Mouse (Mus musculus) heart, postnatal 14 days (tissue): ENCODE measurements around the gene Traf4. TPM values are rescaled to one million over a fixed set of nuclear protein-coding genes. Genes with fewer than 3 reads are reported as not detected.

ENCODE experiments used
- DNase-seq, 2 experiments: peaks; one replicate each; pipeline ENCODE4 v3.0.0; 2021 to 2022
- intact Hi-C: fragments of 180-260 bp; cut with DNase I; formaldehyde crosslinking; loops from one replicate; pipeline ENCODE4 v1.15.1; 2025
- total RNA-seq, 2 experiments: library from RNA; stranded (reverse); gene quantifications; 2 replicates each; pipeline ENCODE4 v1.2.3; 2021

Traf4 gene
- total RNA-seq, 2 experiments from 2014 or later = 10.3 to 11.2 TPM

DNA sequence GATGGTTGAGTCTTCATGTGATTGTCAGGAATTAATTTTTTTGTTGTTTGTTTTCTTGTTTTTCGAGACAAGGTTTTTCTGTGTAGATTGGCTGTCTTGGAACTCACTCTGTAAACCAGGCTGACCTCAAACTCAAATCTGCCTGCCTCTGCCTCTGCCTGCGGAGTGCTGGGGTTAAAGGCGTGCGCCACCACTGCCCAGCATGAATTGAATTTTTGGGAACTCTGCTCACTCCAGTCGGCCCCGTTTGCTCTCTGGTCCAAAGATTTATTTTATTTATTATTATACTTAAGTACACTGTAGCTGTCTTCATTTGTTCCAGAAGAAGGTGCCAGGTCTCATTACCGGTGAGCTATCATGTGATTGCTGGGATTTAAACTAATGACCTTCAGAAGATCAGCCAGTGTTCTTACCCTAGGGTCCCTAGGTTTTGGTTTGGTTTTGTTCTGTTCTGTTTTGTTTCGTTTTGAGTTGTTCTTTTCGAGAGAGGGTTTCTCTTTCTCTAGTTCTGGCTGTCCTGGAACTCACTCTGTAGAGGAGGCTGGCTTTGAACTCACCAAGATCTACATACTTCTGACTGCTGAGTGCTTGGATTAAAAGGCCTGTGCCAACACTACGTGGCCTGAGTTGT is 18.6 kb upstream of the Traf4 start:
- no peak for DNase-seq
- intact Hi-C loops = no loop called here

DNA sequence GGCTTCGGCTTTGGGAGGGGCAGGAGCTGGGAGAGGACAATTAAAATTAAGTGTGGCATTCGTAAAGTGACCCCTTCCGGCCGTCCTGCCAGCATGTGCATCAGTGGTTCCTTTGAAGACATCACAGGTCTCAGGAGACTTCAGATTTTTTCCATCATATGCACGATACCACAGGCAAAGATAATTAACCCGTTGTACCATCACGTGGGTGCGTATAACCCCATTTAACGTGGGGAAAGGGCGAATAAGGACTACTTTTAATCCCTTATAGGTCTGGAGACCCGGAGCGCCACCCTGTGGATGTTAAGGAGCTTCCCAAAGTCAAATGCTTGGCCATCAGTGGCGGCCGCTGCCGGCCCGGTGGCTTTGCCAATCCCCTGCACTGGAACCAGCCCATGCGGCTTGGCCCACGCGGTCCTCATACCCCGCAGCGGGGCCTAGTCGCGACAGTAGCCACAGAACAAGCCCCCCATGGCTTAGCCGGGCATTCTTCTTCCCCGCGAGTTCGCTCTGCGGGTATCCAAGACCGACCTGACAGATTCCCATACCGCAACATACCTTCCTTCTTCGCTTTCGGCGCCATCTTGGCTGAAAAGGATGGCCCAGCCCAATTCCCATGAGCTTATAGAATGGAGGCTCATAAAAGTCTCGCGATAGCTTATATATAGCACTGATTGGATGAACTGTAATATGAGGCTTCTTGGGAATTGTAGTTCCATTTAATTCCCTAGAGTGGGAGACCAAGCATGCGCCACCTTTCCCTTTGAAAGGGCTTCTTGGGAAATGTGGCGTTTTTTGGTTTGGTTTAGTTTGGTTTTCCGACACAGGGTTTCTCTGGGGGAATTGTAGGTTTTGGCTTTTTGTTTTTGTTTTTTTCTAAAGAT is 17.8 kb upstream of the Traf4 start, which contains the start of gene Rpl23a:
Rpl23a (minus strand) TSS at position 624 of the 884 bp plus-strand sequence.
- DNase-seq = peak; percentile 64 to 79

DNA sequence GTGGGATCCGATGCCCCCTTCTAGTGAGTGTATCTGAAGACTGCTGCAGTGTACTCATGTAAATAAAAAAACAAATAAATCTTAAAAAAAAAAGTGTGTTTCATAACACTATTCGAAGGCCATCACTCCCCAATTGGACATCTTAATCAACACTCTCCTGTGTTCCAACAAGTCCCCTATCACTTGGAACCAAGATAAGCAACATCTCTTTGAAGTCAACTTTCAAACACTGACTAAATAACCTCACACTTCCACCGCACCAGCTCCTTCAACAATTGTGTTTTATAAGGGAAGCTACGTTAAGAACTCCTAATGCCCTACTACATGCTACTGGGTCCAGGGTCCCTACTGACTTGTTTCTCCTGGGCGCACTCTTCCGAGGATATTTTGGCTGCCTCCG is 17.1 kb upstream of the Traf4 start:
- intact Hi-C loops = no loop called here

More for the DNA sequence above, 17.8 kb upstream of the Traf4 start, which contains the start of gene Rpl23a:
- intact Hi-C loops = no loop called here

DNA sequence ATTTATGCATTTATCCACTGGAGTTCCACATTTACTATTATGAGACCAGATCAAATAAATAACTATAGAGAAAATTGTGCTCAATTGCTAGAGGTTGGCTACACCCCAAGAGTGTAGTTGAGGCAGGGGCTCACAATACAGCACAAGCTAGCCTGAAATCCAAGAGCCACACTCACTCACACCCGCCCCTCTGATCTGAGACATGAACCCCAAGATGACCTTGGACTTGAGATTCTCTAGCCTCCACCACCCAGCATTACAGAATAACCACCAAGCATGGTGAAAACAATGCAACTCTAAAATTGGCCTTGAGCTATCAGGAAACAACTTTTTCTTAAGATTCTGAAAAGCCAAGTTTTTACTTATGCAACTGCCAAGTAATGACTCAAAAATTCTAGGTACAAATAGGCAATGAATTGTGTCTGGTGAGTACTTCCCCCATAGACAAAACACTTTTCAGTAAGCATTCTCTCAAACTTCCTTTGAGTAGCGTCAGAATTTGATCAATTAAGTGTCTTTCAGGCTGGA is 16.5 kb upstream of the Traf4 start:
- intact Hi-C loops = no loop called here
- no peak for DNase-seq

More for the DNA sequence above, 17.1 kb upstream of the Traf4 start:
- DNase-seq = no peak

DNA sequence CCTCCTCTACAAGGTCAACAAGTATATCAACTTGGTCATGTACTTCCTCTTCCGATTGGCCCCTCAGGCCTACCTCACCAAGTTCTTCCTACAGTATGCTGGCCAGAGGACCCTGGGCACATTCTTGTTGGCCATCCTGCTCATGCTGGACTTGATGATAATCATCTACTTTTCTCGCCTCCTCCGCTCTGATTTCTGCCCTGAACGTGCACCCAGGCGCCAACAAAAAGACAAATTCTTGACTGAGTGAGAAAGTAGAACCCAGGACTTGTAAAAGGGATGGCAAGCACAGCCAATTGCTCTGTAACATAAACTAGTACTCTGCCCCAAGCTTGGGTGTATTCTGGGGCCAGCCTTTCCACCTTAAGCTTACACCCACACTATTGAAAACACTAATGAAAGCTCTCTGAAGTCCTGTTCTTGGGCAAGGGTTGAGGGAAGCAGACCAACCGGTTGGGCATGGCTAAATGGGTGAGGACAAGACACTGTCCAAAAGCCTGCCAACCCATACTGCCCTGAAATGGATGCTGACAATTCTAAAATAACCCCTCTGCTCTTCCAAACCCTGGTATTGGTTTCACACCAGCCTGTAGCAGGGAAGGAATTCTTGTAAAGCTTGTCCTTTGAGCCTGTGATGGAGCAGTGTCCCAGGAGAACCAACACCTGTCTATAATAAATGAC is 14.8 kb upstream of the Traf4 start:
- intact Hi-C loops = no loop called here
- DNase-seq = no peak

DNA sequence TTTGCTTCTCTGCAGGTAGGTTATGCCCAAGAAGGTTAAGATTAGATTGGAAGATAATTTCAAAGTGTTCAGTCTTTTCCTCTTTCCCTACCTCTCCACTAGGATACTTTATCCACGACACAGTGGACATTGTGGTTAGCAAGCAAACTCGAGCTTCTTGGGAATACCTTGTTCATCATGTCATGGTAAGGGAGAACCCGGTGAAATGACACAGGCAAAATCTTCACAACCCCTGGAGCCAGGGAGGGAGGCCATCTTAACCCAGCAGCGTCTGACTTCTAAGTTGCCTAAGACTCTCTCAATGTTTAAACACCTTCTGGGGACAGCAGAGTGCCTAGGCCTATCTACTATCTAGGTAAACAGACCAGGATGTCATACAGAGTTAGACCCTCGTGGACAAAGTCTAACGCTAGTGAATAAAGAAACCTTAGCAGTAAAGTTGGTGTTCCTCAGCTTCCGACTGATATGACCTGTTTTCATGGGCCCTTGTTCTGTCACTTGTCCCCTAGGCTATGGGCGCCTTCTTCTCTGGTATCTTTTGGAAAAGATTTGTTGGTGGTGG is 14.1 kb upstream of the Traf4 start:
- DNase-seq = no peak
- intact Hi-C loops = loop anchor here (2.0 to 5.0 kb wide), 2 partner anchors 121 to 352 kb away; no protein-coding TSS in a partner anchor

DNA sequence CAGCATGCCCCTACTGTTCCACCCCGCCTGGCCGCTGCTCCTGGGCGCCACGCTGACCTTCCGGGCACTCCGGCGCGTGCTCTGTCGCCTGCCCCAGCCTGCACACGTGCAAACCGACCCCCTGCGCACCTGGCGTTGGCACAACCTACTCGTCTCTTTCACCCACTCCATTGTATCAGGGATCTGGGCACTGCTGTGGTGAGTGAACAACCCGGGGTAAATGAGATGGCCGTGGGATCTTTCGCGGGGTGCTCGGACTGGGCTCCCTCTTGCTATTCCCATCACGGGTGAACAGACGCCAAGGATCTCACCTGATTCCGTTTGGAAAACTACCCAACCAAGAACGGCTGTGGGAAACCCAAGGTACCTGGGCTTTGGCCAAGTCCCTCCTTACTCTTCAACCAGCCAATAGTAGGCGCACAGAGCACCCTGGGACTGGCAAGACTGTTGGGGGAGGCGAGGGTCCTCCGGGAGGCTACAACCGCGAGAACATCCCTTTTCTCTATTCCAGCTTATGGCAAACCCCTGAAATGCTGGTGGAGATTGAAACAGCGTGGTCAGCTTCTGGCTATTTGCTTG is 13.6 kb upstream of the Traf4 start:
- DNase-seq = peak; percentile 46 to 69
- intact Hi-C loops = loop anchor here (2.0 to 5.0 kb wide), 2 partner anchors 120 to 352 kb away; no protein-coding TSS in a partner anchor

DNA sequence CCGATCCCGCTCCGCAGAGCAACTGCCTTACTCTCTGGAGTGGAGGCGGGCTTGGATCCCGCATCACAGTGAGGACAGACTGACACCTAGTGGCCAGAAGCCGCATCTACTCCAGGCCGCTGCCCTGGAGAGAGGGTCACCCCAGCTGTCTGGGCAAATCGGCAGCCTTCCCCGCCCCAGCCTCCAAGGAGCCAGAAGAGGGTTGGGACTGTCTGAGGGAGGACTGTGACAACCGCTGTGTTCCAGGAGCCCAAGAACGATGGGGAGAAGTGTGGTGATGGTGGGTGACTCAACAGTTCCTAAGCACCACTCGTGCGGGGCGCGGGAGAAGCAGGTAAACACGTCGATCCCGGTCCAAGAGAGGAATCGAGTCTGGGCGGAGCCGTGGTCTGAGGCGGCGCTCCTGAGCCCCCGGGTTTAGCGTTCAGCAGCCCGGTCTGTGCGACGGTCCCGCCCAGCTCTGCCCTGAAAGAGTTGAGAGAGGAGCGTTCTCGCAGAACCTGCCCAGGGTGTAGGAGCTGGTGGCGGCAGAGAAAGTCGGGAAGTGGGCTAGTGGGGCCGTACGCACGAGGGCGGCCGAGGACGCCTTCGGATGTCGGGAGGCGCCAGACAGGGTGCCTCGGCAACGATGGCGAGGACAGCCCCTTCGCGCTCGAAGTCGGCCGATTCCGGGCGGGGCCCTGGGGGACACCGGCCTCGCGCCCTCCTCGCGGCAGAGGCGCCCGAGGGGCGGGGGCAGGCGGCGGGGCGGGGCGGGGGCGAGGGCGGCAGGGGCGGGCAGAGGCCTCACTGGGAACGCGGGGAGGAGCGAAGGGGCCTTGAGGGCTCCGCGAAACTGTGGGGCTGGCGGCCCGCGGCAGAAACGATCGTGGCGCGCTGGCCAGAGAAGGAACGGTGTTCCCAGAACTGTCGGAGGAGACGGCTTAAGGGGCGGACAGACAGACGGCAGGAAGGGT is 12.8 kb upstream of the Traf4 start:
- DNase-seq = peak; percentile 95 to 98

DNA sequence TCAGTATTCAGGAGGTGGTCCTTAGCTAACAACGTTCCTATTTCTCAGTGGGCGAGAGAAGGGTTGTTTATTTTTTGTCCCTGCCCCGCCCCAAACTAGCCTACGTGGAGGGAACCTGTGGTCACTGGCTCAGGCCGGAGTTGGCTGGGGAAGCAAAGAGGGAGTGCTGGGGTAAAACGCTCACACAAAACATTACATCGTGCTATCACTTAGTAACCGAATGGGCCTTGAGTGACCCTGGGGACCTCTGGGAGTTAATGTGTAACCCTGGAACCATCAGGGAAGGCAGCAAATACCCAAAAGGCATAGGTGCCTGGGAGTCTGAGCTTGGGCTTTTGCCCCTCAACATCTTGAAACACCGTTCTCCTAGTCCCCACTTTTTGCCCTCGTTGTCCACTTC is 12.0 kb upstream of the Traf4 start:
- peak in 1 of 2 experiments; percentile 37 for DNase-seq
- intact Hi-C loops = loop anchor here (1.0 to 5.0 kb wide), 4 partner anchors 18 to 350 kb away; no protein-coding TSS in a partner anchor

More for the DNA sequence above, 12.8 kb upstream of the Traf4 start:
- intact Hi-C loops = loop anchor here (1.0 to 5.0 kb wide), 5 partner anchors 19 to 351 kb away; no protein-coding TSS in a partner anchor

DNA sequence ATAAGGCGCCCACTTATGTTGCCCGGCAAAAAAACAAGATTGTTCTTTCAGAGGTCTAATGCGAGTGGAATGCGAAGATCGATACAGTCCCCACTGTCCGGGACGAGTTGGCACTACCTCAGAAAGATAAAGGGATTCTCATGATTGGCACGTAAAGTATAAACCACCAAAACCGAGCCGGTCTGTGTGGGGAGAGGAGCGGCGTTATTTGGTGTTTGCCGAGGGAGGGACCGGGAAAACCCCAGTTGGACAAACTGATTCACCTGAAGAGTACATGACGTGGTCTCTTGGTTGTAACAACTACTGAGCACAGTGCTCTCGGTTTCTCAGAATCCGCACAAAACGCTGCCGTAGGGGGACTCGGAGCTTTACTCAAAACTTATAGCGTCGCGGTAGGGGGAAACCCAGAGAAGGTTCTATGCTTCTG is 11.5 kb upstream of the Traf4 start:
- intact Hi-C loops = loop anchor here (1.0 to 5.0 kb wide), 4 partner anchors 18 to 350 kb away; no protein-coding TSS in a partner anchor
- no peak for DNase-seq

DNA sequence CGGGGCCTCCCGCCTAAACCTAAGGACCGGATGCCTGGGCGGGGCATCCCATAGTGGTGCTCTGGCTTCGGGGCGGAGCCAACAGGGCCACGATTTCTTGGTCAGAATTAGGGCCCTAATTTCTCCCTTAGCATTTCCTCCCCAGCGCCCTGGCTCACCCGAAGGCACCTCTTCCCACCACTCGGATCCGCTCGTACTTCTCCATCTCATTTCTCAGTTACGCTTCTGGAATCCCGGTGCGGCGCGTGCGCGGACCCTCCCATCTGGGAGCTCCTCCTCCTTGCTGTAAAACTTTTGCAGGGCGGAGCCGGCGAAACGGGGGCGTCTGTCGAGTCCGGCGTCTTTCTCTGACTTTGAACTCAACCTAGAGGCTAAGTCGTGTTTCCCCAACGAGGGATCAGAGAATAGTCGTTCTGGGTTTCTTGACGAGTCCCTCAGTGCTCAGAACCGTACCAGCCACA is 11.0 kb upstream of the Traf4 start, which contains the start of the genes Nek8 and Tlcd1:
Nek8 (minus strand) TSS at position 274 of the 461 bp plus-strand sequence.
Tlcd1 (plus strand) TSS at position 310 of the 461 bp plus-strand sequence.
- peak; percentile 90 to 92 for DNase-seq
- intact Hi-C loops = loop anchor here (2.0 to 5.0 kb wide), 2 partner anchors 158 to 349 kb away; no protein-coding TSS in a partner anchor

DNA sequence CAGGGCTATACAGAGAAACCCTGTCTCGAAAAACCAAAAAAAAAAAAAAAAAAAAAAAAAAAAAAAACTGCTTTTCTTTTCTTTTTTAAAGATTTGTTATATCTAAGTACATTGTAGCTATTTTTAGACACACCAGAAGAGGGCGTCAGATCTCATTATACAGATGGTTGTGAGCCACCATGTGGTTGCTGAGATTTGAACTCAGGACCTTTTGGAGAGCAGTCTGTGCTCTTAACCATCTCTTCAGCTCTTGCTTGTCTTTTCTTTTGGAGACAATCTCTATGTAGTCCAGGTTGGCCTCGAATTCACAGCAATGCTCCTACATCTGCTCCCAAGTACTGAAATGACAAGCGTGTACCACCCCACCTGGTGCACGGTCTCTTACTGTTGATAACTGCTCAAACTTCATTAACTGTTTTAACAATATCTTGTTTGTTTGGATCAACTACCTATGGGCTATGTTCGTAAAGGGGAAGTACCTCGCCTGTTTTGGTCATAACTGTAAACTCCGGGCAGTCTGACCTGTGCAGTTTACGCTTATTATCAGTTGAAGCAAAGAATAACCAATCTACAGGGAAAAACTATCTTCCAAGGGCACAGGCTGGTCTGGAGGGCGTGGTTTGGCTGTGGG is 10.5 kb upstream of the Traf4 start:
- intact Hi-C loops = loop anchor here (2.0 to 5.0 kb wide), 2 partner anchors 157 to 349 kb away; no protein-coding TSS in a partner anchor
- no peak for DNase-seq

DNA sequence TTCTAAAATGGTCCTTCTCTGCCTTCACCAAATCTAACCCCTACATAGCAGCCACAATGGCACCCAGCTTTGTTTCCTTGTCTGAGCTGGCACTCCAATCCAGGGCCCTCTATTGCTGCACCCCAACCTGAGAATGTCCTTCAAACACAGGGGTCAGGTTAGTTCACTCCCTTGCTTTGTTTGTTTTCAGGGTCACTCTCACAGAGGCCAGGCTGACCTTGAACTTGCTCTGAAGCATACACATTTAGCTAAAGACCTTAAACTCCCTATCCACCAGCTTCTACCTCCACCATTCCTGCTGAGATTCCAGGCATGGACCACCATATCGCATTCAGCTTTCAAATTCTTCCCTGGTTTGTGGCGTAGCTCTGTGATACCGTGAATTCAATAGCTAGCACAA is 9.1 kb upstream of the Traf4 start:
- no peak for DNase-seq
- intact Hi-C loops = no loop called here

DNA sequence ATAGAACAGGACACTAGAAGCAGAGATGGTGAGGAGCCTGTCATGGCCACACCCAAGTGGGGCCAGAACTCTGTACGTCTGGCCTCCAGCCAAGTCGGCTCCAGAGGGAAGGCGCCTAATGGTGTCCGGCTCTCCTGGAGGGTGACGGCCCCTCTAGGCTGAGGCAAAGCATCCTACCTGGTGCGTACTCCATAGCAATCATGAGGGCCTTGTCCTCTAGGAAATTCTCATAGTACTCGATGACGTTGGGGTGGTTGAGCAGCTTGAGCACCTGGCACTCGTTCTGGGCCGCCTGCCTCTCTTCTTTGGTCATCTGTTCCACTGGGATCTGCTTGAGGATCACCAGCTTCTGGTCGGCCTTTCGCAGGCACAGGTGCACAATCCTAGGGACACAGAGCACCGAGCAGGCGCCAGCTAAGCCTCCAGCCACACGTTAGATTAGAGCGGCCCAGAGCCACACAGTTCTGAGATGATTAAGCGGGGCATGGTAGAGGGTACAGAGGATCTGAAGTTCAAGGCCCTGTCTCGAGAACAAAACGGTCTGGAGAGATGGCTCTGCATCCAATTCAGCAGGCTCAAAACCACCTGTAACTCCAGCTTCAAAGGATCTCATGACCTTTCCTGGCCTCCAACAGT is 7.5 kb upstream of the Traf4 start:
- intact Hi-C loops = no loop called here
- no peak for DNase-seq

DNA sequence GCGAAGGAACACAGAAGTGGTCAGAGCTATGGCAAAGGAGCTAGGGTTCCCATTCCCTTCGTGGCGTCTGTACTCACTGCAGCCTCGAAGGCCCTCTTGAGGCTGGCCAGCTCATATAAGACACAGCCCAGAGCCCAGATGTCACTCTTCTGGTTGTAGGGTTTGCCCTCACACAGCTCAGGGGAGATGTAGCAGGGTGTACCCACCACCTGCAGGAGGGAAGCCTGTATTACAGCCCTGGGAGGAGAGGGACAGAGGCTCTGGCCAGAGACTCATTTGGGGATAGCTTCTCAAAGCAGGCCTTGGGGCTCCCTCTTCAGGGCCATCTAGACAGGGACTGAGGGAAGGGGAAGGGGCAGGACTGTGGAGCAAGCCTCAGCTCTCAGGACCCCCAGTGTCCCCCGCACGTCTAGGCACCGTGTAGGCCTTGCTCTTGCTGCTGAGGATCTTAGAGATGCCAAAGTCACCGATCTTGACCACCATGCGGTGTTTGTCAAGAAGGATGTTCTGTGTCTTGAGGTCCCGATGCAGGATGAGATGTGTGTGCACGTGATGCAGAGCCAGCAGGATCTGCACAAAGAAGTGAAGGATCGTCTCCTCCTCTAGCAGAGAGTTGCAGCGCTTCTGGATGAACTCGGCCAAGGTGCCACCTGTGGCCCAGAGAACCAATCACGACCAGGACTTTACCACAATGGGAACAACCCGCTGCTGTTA is 6.8 kb upstream of the Traf4 start:
- no peak for DNase-seq
- intact Hi-C loops = no loop called here

DNA sequence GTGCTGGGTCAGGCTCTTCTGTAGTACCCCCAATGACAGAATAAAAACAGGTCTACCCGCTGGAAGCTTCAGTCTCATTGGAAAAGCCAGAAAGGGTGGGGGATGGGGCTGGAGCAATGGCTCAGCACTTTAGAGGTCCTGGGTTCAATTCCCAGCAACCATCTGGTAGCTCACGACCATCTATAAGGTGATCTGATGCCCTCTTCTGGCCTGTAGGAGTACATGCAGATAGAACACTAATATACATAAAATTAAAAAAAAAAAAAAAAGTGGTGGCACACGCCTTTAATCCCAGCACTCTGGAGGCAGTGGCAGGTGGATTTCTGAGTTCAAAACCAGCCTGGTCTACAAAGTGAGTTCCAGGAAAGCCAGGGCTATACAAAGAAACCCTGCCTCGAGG is 5.9 kb upstream of the Traf4 start:
- intact Hi-C loops = no loop called here
- no peak for DNase-seq
